Mouse (Mus musculus): ENCODE measurements at regions not wholly inside any gene's neighbourhood (a gene's known extent, or its start where the extent isn't known, plus 50 kb on each side); places are given as distances from the start of the nearest gene placed in this dataset.
A peak's percentile ranks its signal among the peaks of the same experiment; 100 is the strongest.

- Histone ChIP-seq H3K27ac (ENCODE audit: low read length) (no peak overlapping the region), H3K4me3 (ENCODE audit: low read length) (no peak overlapping the region), H3K4me2 (ENCODE audit: low read depth, low read length) (no peak overlapping the region), H3K27me3 (ENCODE audit: control insufficient read depth, insufficient read depth, low read depth, low read length) (no peaks in the 10 kb centered on the region), H3K36me3 (ENCODE audit: control insufficient read depth, insufficient read depth, low read length) (no peaks in the 10 kb centered on the region), H3K4me1 (replicated peaks; ENCODE audit: control insufficient read depth, insufficient read depth, low read length) (no peaks in the 10 kb centered on the region), H3K9me3 (ENCODE audit: control insufficient read depth, low read length) (no peaks in the 10 kb centered on the region), H3K9ac (ENCODE audit: low read length) (no peak overlapping the region)
- WGBS = 77% methylated on average over 10 of the region's 10 CpGs
- no peak for ATAC-seq (ENCODE audit: low read depth)
Measured at GRCm38 (mm10) chr2:7722283-7722935, 213.0 kb upstream of the Celf2 start.

GRCm38 (mm10) chr2:7711046-7711445 is 201.7 kb upstream of the Celf2 start:
- WGBS = 76% methylated on average over 1 of the region's 1 CpGs
- no peak overlapping the region for H3K4me3 ChIP-seq (ENCODE audit: low read length)
- H3K4me2 ChIP-seq (ENCODE audit: low read depth, low read length) = no peak overlapping the region
- no peaks in the 10 kb centered on the region for H3K4me1 ChIP-seq (replicated peaks; ENCODE audit: control insufficient read depth, insufficient read depth, low read length)
- ATAC-seq (ENCODE audit: low read depth) = no peak
- H3K9me3 ChIP-seq (ENCODE audit: control insufficient read depth, low read length) = no peaks in the 10 kb centered on the region
- no peaks in the 10 kb centered on the region for H3K36me3 ChIP-seq (ENCODE audit: control insufficient read depth, insufficient read depth, low read length)
- H3K27me3 ChIP-seq (ENCODE audit: control insufficient read depth, insufficient read depth, low read depth, low read length) = no peaks in the 10 kb centered on the region
- H3K9ac ChIP-seq (ENCODE audit: low read length) = no peak overlapping the region
- no peak overlapping the region for H3K27ac ChIP-seq (ENCODE audit: low read length)

- H3K9ac ChIP-seq (ENCODE audit: low read length) = no peak overlapping the region
- H3K4me2 ChIP-seq (ENCODE audit: low read depth, low read length) = no peak overlapping the region
- H3K27me3 ChIP-seq (ENCODE audit: control insufficient read depth, insufficient read depth, low read depth, low read length) = no peaks in the 10 kb centered on the region
- no peaks in the 10 kb centered on the region for H3K9me3 ChIP-seq (ENCODE audit: control insufficient read depth, low read length)
- H3K27ac ChIP-seq (ENCODE audit: low read length) = no peak overlapping the region
- no peak for ATAC-seq (ENCODE audit: low read depth)
- no peaks in the 10 kb centered on the region for H3K36me3 ChIP-seq (ENCODE audit: control insufficient read depth, insufficient read depth, low read length)
- no peaks in the 10 kb centered on the region for H3K4me1 ChIP-seq (replicated peaks; ENCODE audit: control insufficient read depth, insufficient read depth, low read length)
- no peak overlapping the region for H3K4me3 ChIP-seq (ENCODE audit: low read length)
- WGBS = 56% methylated on average over 1 of the region's 1 CpGs
Measured at GRCm38 (mm10) chr2:7710476-7710875, 201.1 kb upstream of the Celf2 start.

GRCm38 (mm10) chr2:7683355-7683754 is 174.0 kb upstream of the Celf2 start:
- Histone ChIP-seq H3K9me3 (ENCODE audit: control insufficient read depth, low read length) (no peaks in the 10 kb centered on the region), H3K27me3 (ENCODE audit: control insufficient read depth, insufficient read depth, low read depth, low read length) (no peaks in the 10 kb centered on the region), H3K9ac (ENCODE audit: low read length) (no peak overlapping the region), H3K4me3 (ENCODE audit: low read length) (no peak overlapping the region), H3K27ac (ENCODE audit: low read length) (no peak overlapping the region), H3K4me2 (ENCODE audit: low read depth, low read length) (no peak overlapping the region), H3K4me1 (replicated peaks; ENCODE audit: control insufficient read depth, insufficient read depth, low read length) (no peaks in the 10 kb centered on the region), H3K36me3 (ENCODE audit: control insufficient read depth, insufficient read depth, low read length) (no peaks in the 10 kb centered on the region)
- ATAC-seq (ENCODE audit: low read depth) = no peak
- WGBS = 91% methylated on average over 1 of the region's 1 CpGs

GRCm38 (mm10) chr2:7640892-7641291 is 131.5 kb upstream of the Celf2 start:
- Histone ChIP-seq H3K27me3 (ENCODE audit: control insufficient read depth, insufficient read depth, low read depth, low read length) (no peaks in the 10 kb centered on the region), H3K4me2 (ENCODE audit: low read depth, low read length) (no peak overlapping the region), H3K9me3 (ENCODE audit: control insufficient read depth, low read length) (no peaks in the 10 kb centered on the region), H3K27ac (ENCODE audit: low read length) (no peak overlapping the region), H3K36me3 (ENCODE audit: control insufficient read depth, insufficient read depth, low read length) (no peaks in the 10 kb centered on the region), H3K9ac (ENCODE audit: low read length) (no peak overlapping the region), H3K4me1 (replicated peaks; ENCODE audit: control insufficient read depth, insufficient read depth, low read length) (no peaks in the 10 kb centered on the region), H3K4me3 (ENCODE audit: low read length) (no peak overlapping the region)
- WGBS = 76% methylated on average over 6 of the region's 6 CpGs
- ATAC-seq (ENCODE audit: low read depth) = no peak

GRCm38 (mm10) chr2:7622716-7623285 is 113.4 kb upstream of the Celf2 start:
- no peak overlapping the region for H3K4me3 ChIP-seq (ENCODE audit: low read length)
- no peak overlapping the region for H3K9ac ChIP-seq (ENCODE audit: low read length)
- H3K27ac ChIP-seq (ENCODE audit: low read length) = no peak overlapping the region
- H3K27me3 ChIP-seq (ENCODE audit: control insufficient read depth, insufficient read depth, low read depth, low read length) = no peaks in the 10 kb centered on the region
- no peak overlapping the region for H3K4me2 ChIP-seq (ENCODE audit: low read depth, low read length)
- no peaks in the 10 kb centered on the region for H3K9me3 ChIP-seq (ENCODE audit: control insufficient read depth, low read length)
- ATAC-seq (ENCODE audit: low read depth) = no peak
- no peaks in the 10 kb centered on the region for H3K36me3 ChIP-seq (ENCODE audit: control insufficient read depth, insufficient read depth, low read length)
- H3K4me1 ChIP-seq (replicated peaks; ENCODE audit: control insufficient read depth, insufficient read depth, low read length) = no peaks in the 10 kb centered on the region
- WGBS = 84% methylated on average over 5 of the region's 5 CpGs

- Histone ChIP-seq H3K4me1 (replicated peaks; ENCODE audit: control insufficient read depth, insufficient read depth, low read length) (no peaks in the 10 kb centered on the region), H3K9ac (ENCODE audit: low read length) (no peak overlapping the region), H3K9me3 (ENCODE audit: control insufficient read depth, low read length) (no peaks in the 10 kb centered on the region), H3K27ac (ENCODE audit: low read length) (no peak overlapping the region), H3K4me3 (ENCODE audit: low read length) (no peak overlapping the region), H3K36me3 (ENCODE audit: control insufficient read depth, insufficient read depth, low read length) (no peaks in the 10 kb centered on the region), H3K27me3 (ENCODE audit: control insufficient read depth, insufficient read depth, low read depth, low read length) (no peaks in the 10 kb centered on the region), H3K4me2 (ENCODE audit: low read depth, low read length) (no peak overlapping the region)
- ATAC-seq (ENCODE audit: low read depth) = peak; percentile 47; the same call in 1 of the 2 replicates
- WGBS = 40% methylated on average over 9 of the region's 9 CpGs
Measured at GRCm38 (mm10) chr2:7619888-7620664, 110.7 kb upstream of the Celf2 start.

- H3K4me1 ChIP-seq (replicated peaks; ENCODE audit: control insufficient read depth, insufficient read depth, low read length) = no peaks in the 10 kb centered on the region
- H3K9ac ChIP-seq (ENCODE audit: low read length) = no peak overlapping the region
- WGBS = 84% methylated on average over 2 of the region's 2 CpGs
- H3K27me3 ChIP-seq (ENCODE audit: control insufficient read depth, insufficient read depth, low read depth, low read length) = no peaks in the 10 kb centered on the region
- no peak overlapping the region for H3K4me2 ChIP-seq (ENCODE audit: low read depth, low read length)
- no peak overlapping the region for H3K27ac ChIP-seq (ENCODE audit: low read length)
- H3K36me3 ChIP-seq (ENCODE audit: control insufficient read depth, insufficient read depth, low read length) = no peaks in the 10 kb centered on the region
- H3K4me3 ChIP-seq (ENCODE audit: low read length) = no peak overlapping the region
- no peaks in the 10 kb centered on the region for H3K9me3 ChIP-seq (ENCODE audit: control insufficient read depth, low read length)
- no peak for ATAC-seq (ENCODE audit: low read depth)
Measured at GRCm38 (mm10) chr2:7578196-7578595, 68.8 kb upstream of the Celf2 start.

Data from lung, embryonic 16.5 days (tissue).